Mouse (Mus musculus) embryonic facial prominence, embryonic 10.5 days (tissue): ENCODE measurements around the gene Ankrd42. TPM values are rescaled to one million over a fixed set of nuclear protein-coding genes. Genes with fewer than 3 reads are reported as not detected.

ENCODE experiments used
- DNase-seq: peaks from one replicate; pipeline ENCODE4 v3.0.0-alpha.2; 2017; ENCODE audit warnings: low spot score
- H3K27ac ChIP-seq: fragments of 300-500 bp; sonication (generic); replicated peaks from 2 replicates; pipeline ENCODE4 v1.5.1; 2016; ENCODE audit warnings: mild to moderate bottlenecking
- H3K27me3 ChIP-seq: fragments of 300-500 bp; sonication (generic); replicated peaks from 2 replicates; pipeline ENCODE4 v1.6.1; 2016; ENCODE audit warnings: low read depth, mild to moderate bottlenecking; ENCODE audit not compliant: poor library complexity, severe bottlenecking
- H3K36me3 ChIP-seq: fragments of 300-500 bp; sonication (generic); replicated peaks from 2 replicates; pipeline ENCODE4 v1.6.1; 2016; ENCODE audit warnings: mild to moderate bottlenecking, moderate library complexity
- H3K4me1 ChIP-seq: fragments of 300-500 bp; sonication (generic); 2 replicates; pipeline ENCODE4 v1.6.1; 2016
- H3K4me3 ChIP-seq: fragments of 300-500 bp; sonication (generic); 2 replicates; pipeline ENCODE4 v1.5.1; 2016; ENCODE audit warnings: mild to moderate bottlenecking, moderate library complexity
- H3K9me3 ChIP-seq: fragments of 300-500 bp; sonication (generic); 2 replicates; pipeline ENCODE4 v1.6.1; 2016; ENCODE audit warnings: mild to moderate bottlenecking
- WGBS: fragments of 180-500 bp; shearing (Covaris S2); methylation state at CpG from one replicate; pipeline ENCODE4 v1.1.7; 2016; 5-methylcytosine and 5-hydroxymethylcytosine counted together
- polyA plus RNA-seq: library from polyadenylated mRNA; unstranded; fragments of >200 nt; fragmentation: Nextera tagmentation; extraction: Ambion mirVana; gene quantifications from 2 replicates; pipeline ENCODE4 v1.2.1, GENCODE M21; 2016

Ankrd42 gene
- polyA plus RNA-seq, 1 experiment from 2014 or later = 11.4 TPM

- no peaks in the 10 kb centered on the region for H3K36me3 ChIP-seq
- H3K27ac ChIP-seq = peak overlapping the region; percentile 75
- no peaks in the 10 kb centered on the region for H3K4me1 ChIP-seq
- no peak overlapping the region for H3K4me3 ChIP-seq
- peak; percentile 14 for DNase-seq
- WGBS = 51% methylated on average over 4 of the region's 4 CpGs
- H3K9me3 ChIP-seq = no peaks in the 10 kb centered on the region
- H3K27me3 ChIP-seq = no peaks in the 10 kb centered on the region
These were observed 86.0 kb downstream of the Ankrd42 start for GRCm38 (mm10) chr7:92550990-92551392.

- H3K9me3 ChIP-seq = no peaks in the 10 kb centered on the region
- no peaks in the 10 kb centered on the region for H3K4me1 ChIP-seq
- no peak for DNase-seq
- H3K4me3 ChIP-seq = no peak overlapping the region
- no peaks in the 10 kb centered on the region for H3K36me3 ChIP-seq
- H3K27ac ChIP-seq = peak overlapping the region; percentile 75
- no peaks in the 10 kb centered on the region for H3K27me3 ChIP-seq
- WGBS = 90% methylated on average over 6 of the region's 6 CpGs
These were observed 86.5 kb downstream of the Ankrd42 start for GRCm38 (mm10) chr7:92550248-92550989.

- Histone ChIP-seq H3K9me3 (no peaks in the 10 kb centered on the region), H3K4me1 (no peaks in the 10 kb centered on the region), H3K36me3 (no peaks in the 10 kb centered on the region), H3K27me3 (no peaks in the 10 kb centered on the region), H3K4me3 (no peak overlapping the region), H3K27ac (no peak overlapping the region)
- WGBS = 75% methylated on average over 2 of the region's 2 CpGs
- no peak for DNase-seq
These were observed 90.2 kb downstream of the Ankrd42 start for GRCm38 (mm10) chr7:92546763-92547162.

GRCm38 (mm10) chr7:92532351-92533036 is 104.4 kb downstream of the Ankrd42 start:
- H3K4me1 ChIP-seq = no peaks in the 10 kb centered on the region
- no peaks in the 10 kb centered on the region for H3K9me3 ChIP-seq
- H3K4me3 ChIP-seq = no peak overlapping the region
- WGBS = 65% methylated on average over 6 of the region's 6 CpGs
- H3K27me3 ChIP-seq = no peaks in the 10 kb centered on the region
- DNase-seq = no peak
- H3K36me3 ChIP-seq = no peaks in the 10 kb centered on the region
- H3K27ac ChIP-seq = no peak overlapping the region

Other genes with a start within 250 kb of the Ankrd42 start
- 49.1 and 51.1 TPM in 2 replicates for gene Ccdc90b, start 76.0 kb downstream of the Ankrd42 start, polyA plus RNA-seq
- gene Pcf11, start 32.8 kb upstream of the Ankrd42 start, polyA plus RNA-seq = 18.4 and 20.6 TPM in 2 replicates
- 9.1 and 12.3 TPM in 2 replicates for gene Rab30, start 104.5 kb upstream of the Ankrd42 start, polyA plus RNA-seq
- gene Ddias, start 237.1 kb upstream of the Ankrd42 start, polyA plus RNA-seq = 23.5 and 24.7 TPM in 2 replicates
- gene Prcp, start 237.3 kb upstream of the Ankrd42 start, polyA plus RNA-seq = 19.5 and 20.3 TPM in 2 replicates